Mouse (Mus musculus) G1E-ER4 (cell line): Measurements from ENCODE around the gene Nampt. TPM values are rescaled to one million over a fixed set of nuclear protein-coding genes. Genes with fewer than 3 reads are reported as not detected.

Source experiments
- GATA1 ChIP-seq: IDR thresholded peaks from one replicate; pipeline ENCODE4 v1.8.0; 2012; ENCODE audit warnings: low read length, inconsistent platforms
- polyA plus RNA-seq: library from polyadenylated mRNA; stranded (reverse); fragments of >175 nt; gene quantifications from 2 replicates; pipeline ENCODE4 v1.2.3, GENCODE M21; 2012

Gene Nampt
- polyA plus RNA-seq = 25.9 and 26.6 TPM in 2 replicates

GRCm38 (mm10) chr12:32819416-32819815 lies at the start of gene Nampt:
Gene Nampt (plus strand): TSS chr12:32819545.
- no peak for TF ChIP-seq GATA1

- no peak for TF ChIP-seq GATA1
These were observed 48.6 kb upstream of the Nampt start for GRCm38 (mm10) chr12:32770766-32771165.

GRCm38 (mm10) chr12:32774592-32774991 lies 44.8 kb upstream of the Nampt start:
- no peak for TF ChIP-seq GATA1

GRCm38 (mm10) chr12:32789092-32789491 lies 30.3 kb upstream of the Nampt start:
- no peak for TF ChIP-seq GATA1

GRCm38 (mm10) chr12:32795765-32796471 lies 23.4 kb upstream of the Nampt start:
- no peak for TF ChIP-seq GATA1

- TF ChIP-seq GATA1 = no peak
These were observed 21.9 kb upstream of the Nampt start for GRCm38 (mm10) chr12:32797438-32797837.

GRCm38 (mm10) chr12:32801078-32801477 lies 18.3 kb upstream of the Nampt start:
- no peak for TF ChIP-seq GATA1

GRCm38 (mm10) chr12:32805559-32805958 lies 13.8 kb upstream of the Nampt start:
- TF ChIP-seq GATA1 = no peak

GRCm38 (mm10) chr12:32819823-32820605 lies 669 bp downstream of the Nampt start:
- no peak for TF ChIP-seq GATA1

GRCm38 (mm10) chr12:32820688-32821503 lies 1.6 kb downstream of the Nampt start:
- TF ChIP-seq GATA1 = no peak

GRCm38 (mm10) chr12:32821504-32822011 lies 2.2 kb downstream of the Nampt start:
- TF ChIP-seq GATA1 = no peak

GRCm38 (mm10) chr12:32822066-32822465 lies 2.7 kb downstream of the Nampt start:
- TF ChIP-seq GATA1 = no peak

- TF ChIP-seq GATA1 = no peak
These were observed 5.2 kb downstream of the Nampt start for GRCm38 (mm10) chr12:32824586-32824985.

GRCm38 (mm10) chr12:32826971-32827370 lies 7.6 kb downstream of the Nampt start:
- TF ChIP-seq GATA1 = no peak

- no peak for TF ChIP-seq GATA1
These were observed 8.9 kb downstream of the Nampt start for GRCm38 (mm10) chr12:32828137-32828760.
